Mouse (Mus musculus) spleen, adult 2 months (tissue): ENCODE measurements around the gene Sgca.

Source experiments
- CTCF ChIP-seq: fragments of 200-500 bp; IDR thresholded peaks from 2 replicates; pipeline ENCODE4 v1.5.1; 2011; ENCODE audit warnings: mild to moderate bottlenecking, inconsistent platforms; ENCODE audit not compliant: insufficient read depth, insufficient read length, insufficient replicate concordance; ENCODE audit errors: extremely low read depth
- POLR2A ChIP-seq: fragments of 200-500 bp; IDR thresholded peaks from 2 replicates; pipeline ENCODE4 v1.6.1; 2011; ENCODE audit warnings: low read depth, low read length, inconsistent platforms

- TF ChIP-seq CTCF (no peak), POLR2A (no peak)
Measured at GRCm38 (mm10) chr11:94958065-94958858, 17.9 kb downstream of the Sgca start.
